Mouse (Mus musculus) adrenal gland, postnatal 36 days (tissue): ENCODE results near the gene Gm44790. TPM values are rescaled to one million over a fixed set of nuclear protein-coding genes. Genes with fewer than 3 reads are reported as not detected.
"Not testable (repeated sequence)": the region's sequence is repeated elsewhere in the genome, so short reads cannot be mapped to it uniquely, and the experiment has no call there.

Experiments
- DNase-seq, 2 experiments: peaks; one replicate each; pipeline ENCODE4 v3.0.0; 2021; ENCODE audit warnings: mixed read lengths in 1 of 2
- total RNA-seq, 2 experiments: library from RNA; stranded (reverse); gene quantifications; 2 replicates each; pipeline ENCODE4 v1.2.3; 2021

Gene Gm44790
- total RNA-seq, 2 experiments from 2014 or later, result not detected

- no peak for DNase-seq
Observed at GRCm38 (mm10) chr6:86474646-86475181, 48.3 kb downstream of the Gm44790 start.

GRCm38 (mm10) chr6:86475462-86476167 lies 49.2 kb downstream of the Gm44790 start:
- DNase-seq, result no peak

- no peak for DNase-seq
Observed at GRCm38 (mm10) chr6:86476931-86477330, 50.5 kb downstream of the Gm44790 start.

GRCm38 (mm10) chr6:86479311-86479710 lies 52.9 kb downstream of the Gm44790 start:
- DNase-seq, result peak; percentile 43 to 70

GRCm38 (mm10) chr6:86479816-86480188 lies 53.3 kb downstream of the Gm44790 start:
- DNase-seq, result no peak

GRCm38 (mm10) chr6:86480189-86480831 lies 53.9 kb downstream of the Gm44790 start:
- DNase-seq, result peak; percentile 55 to 68

- no peak for DNase-seq
Observed at GRCm38 (mm10) chr6:86481871-86482270, 55.4 kb downstream of the Gm44790 start.

- DNase-seq, result no peak
Observed at GRCm38 (mm10) chr6:86485943-86486640, 59.6 kb downstream of the Gm44790 start.

GRCm38 (mm10) chr6:86487358-86488148 lies 61.1 kb downstream of the Gm44790 start:
- DNase-seq, result peak; percentile 88 to 90

- peak in 1 of 2 experiments; percentile 39 for DNase-seq
Observed at GRCm38 (mm10) chr6:86488149-86488485, 61.7 kb downstream of the Gm44790 start.

GRCm38 (mm10) chr6:86489945-86490344 lies 63.5 kb downstream of the Gm44790 start:
- no peak for DNase-seq

- DNase-seq, result not testable (repeated sequence)
Observed at GRCm38 (mm10) chr6:86490413-86490812, 64.0 kb downstream of the Gm44790 start.

GRCm38 (mm10) chr6:86493469-86494263 lies 67.2 kb downstream of the Gm44790 start:
- DNase-seq, result no peak

- DNase-seq, result no peak
Observed at GRCm38 (mm10) chr6:86494767-86495166, 68.3 kb downstream of the Gm44790 start.

Other genes starting within 250 kb of the Gm44790 start
- gene Tgfa, start 231.4 kb upstream of the Gm44790 start, total RNA-seq, result 10 to 100 TPM; 12.0 to 20.8 TPM
- gene Fam136a, start 61.0 kb upstream of the Gm44790 start, total RNA-seq, result 100 to 1,000 TPM in 1 of 2 experiments, 10 to 100 TPM in 1; 70.1 to 117 TPM
- 100 to 1,000 TPM; 202 to 467 TPM for gene Snrpg, start 55.4 kb upstream of the Gm44790 start, total RNA-seq
- gene Pcyox1, start 29.5 kb upstream of the Gm44790 start, total RNA-seq, result 100 to 1,000 TPM; 139 to 253 TPM
- 10 to 100 TPM; 36.2 to 53.6 TPM for gene Tia1, start 22.4 kb upstream of the Gm44790 start, total RNA-seq
- gene C87436, start 11.7 kb downstream of the Gm44790 start, total RNA-seq, result 10 to 100 TPM; 16.5 to 23.5 TPM
- gene Pcbp1, start 99.7 kb downstream of the Gm44790 start, total RNA-seq, result 100 to 1,000 TPM; 316 to 364 TPM
- gene Asprv1, start 201.5 kb downstream of the Gm44790 start, total RNA-seq, result under 1 TPM in 1 of 2 experiments, not detected in 1; 0.20 TPM
- gene Mxd1, start 242.5 kb downstream of the Gm44790 start, total RNA-seq, result 1 to 10 TPM; 9.0 to 9.6 TPM